Comparison of ENCODE assay signal across 8 mouse cellular contexts in the genomic region with DNA sequence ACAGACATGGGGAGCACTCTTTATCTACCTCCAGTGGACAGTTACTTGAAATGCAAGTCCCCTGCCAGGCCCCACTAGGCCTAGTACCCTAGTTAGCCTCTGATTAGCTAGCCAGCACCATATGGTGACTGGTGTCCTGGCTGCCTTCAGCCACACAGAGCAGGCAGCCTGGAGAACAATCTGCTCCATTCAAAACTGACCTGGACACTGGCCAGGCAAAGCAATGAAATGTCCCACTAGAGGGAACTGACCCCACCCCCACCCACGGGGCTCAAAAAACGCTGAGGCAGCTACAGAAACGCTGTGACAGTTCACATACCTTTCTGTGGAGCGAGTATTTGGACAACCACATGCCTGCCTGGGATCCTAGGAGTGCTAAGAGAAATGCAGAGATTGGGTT. TPM values are rescaled to one million over a fixed set of nuclear protein-coding genes. Genes with fewer than 3 reads are reported as not detected.
DNase-seq lines count a peak whose midpoint lies in the region; ATAC-seq and TF ChIP-seq lines count a peak whose summit lies in the region.

No protein-coding gene starts in this region.

- dilution Hi-C loops in CH12.LX (cut with MboI; ENCODE audit: extremely low pct_ligation_motif_present, extremely low pct_unique_long_range_greater_than_20kb, low sequenced_read_pairs): no loop called here

- DNase-seq in adrenal gland, postnatal 14 days: peak; percentile 52
- DNase-seq in adrenal gland, adult 2 months: no peak
- DNase-seq in CH12.LX (ENCODE audit: extremely low read depth): no peak
- DNase-seq in forebrain, embryonic 10.5 days (ENCODE audit: extremely low spot score, low spot score): no peak
- DNase-seq in mesoderm, embryonic 11.5 days (ENCODE audit: low read depth, low spot score): peak; percentile 65
- DNase-seq in thymus, postnatal 10 days (ENCODE audit: low spot score in 2 of 2): no peak
- DNase-seq in thymus, postnatal 36 days: no peak

- TF ChIP-seq CTCF in CH12.LX (conservative IDR thresholded peaks at IDR 0.05 in 1 of 2, IDR thresholded peaks at IDR 0.05 in 1 of 2; ENCODE audit: low read depth in 2 of 2, low read length in 2 of 2): peak in 1 of 2 experiments; percentile 18; a peak in 1 of 4 replicates
- 0 out of 2 replicates have a peak, but pooled peaks have one; percentile 3 for TF ChIP-seq CTCF in intestine, postnatal 0 days (IDR thresholded peaks at IDR 0.05; ENCODE audit: low read depth)

- peaks cover 0 to 55% of the 10 kb centered on the region in 2 experiments for H3K36me3 ChIP-seq in CH12.LX (replicated peaks in 1 of 2; ENCODE audit: control insufficient read depth in 1 of 2, insufficient read depth in 1 of 2, low read length in 1 of 2)
- peaks cover 6% of the 10 kb centered on the region for H3K36me3 ChIP-seq in forebrain, embryonic 10.5 days (replicated peaks)
- H3K36me3 ChIP-seq in intestine, postnatal 0 days (ENCODE audit: control insufficient read depth, insufficient read depth): no peaks in the 10 kb centered on the region

- H3K27me3 ChIP-seq in CH12.LX (replicated peaks): no peaks in the 10 kb centered on the region
- H3K27me3 ChIP-seq in forebrain, embryonic 10.5 days (ENCODE audit: poor library complexity, severe bottlenecking): peaks cover 27% of the 10 kb centered on the region
- peaks cover 15% of the 10 kb centered on the region for H3K27me3 ChIP-seq in intestine, postnatal 0 days (replicated peaks; ENCODE audit: control insufficient read depth, insufficient read depth, low read length)

- no peak overlapping the region for H3K9ac ChIP-seq in CH12.LX (ENCODE audit: insufficient read depth, low read depth)
- no peak overlapping the region for H3K9ac ChIP-seq in intestine, postnatal 0 days (ENCODE audit: low read depth, low read length)

- in situ Hi-C loops in CH12.LX (cut with MboI; ENCODE audit: low pct_ligation_motif_present, low pct_unique_long_range_greater_than_20kb, low sequenced_read_pairs): no loop called here

- no peak overlapping the region for H3K4me3 ChIP-seq in CH12.LX (replicated peaks in 1 of 3; ENCODE audit: low read depth in 2 of 3, low read length in 2 of 3, poor library complexity in 1 of 3)
- no peak overlapping the region for H3K4me3 ChIP-seq in forebrain, embryonic 10.5 days
- H3K4me3 ChIP-seq in intestine, postnatal 0 days (ENCODE audit: low read depth, low read length): no peak overlapping the region

- H3K27ac ChIP-seq in CH12.LX (ENCODE audit: insufficient read depth, low read depth): peak overlapping the region; percentile 78; the same call in 1 of the 2 replicates
- peak overlapping the region; percentile 86 for H3K27ac ChIP-seq in forebrain, embryonic 10.5 days
- H3K27ac ChIP-seq in intestine, postnatal 0 days (ENCODE audit: low read depth, low read length): no peak overlapping the region

- H3K79me2 ChIP-seq in CH12.LX (replicated peaks; ENCODE audit: control insufficient read depth, extremely low read depth, insufficient read depth, poor library complexity, severe bottlenecking): no peaks in the 10 kb centered on the region

- no peak for TF ChIP-seq EP300 in CH12.LX (IDR thresholded peaks at IDR 0.05; ENCODE audit: low read length)

- no peak for ATAC-seq in intestine, postnatal 0 days

- peaks cover 20 to 81% of the 10 kb centered on the region in 2 experiments for H3K4me1 ChIP-seq in CH12.LX (ENCODE audit: control insufficient read depth in 1 of 2, insufficient read depth in 2 of 2)
- H3K4me1 ChIP-seq in forebrain, embryonic 10.5 days: peaks cover 51% of the 10 kb centered on the region
- no peaks in the 10 kb centered on the region for H3K4me1 ChIP-seq in intestine, postnatal 0 days (replicated peaks; ENCODE audit: control insufficient read depth, insufficient read depth, low read length)

- no peak for TF ChIP-seq POLR2A in CH12.LX (IDR thresholded peaks at IDR 0.05; ENCODE audit: low read depth, low read length)

- H3K9me3 ChIP-seq in CH12.LX (replicated peaks; ENCODE audit: low read length): peaks cover 6% of the 10 kb centered on the region
- no peaks in the 10 kb centered on the region for H3K9me3 ChIP-seq in forebrain, embryonic 10.5 days
- H3K9me3 ChIP-seq in intestine, postnatal 0 days (ENCODE audit: control insufficient read depth): no peaks in the 10 kb centered on the region

- no peak; the same call in 1 of the 2 replicates for TF ChIP-seq RAD21 in CH12.LX (IDR thresholded peaks at IDR 0.05; ENCODE audit: low read depth, low read length)

- 55% methylated on average over 4 of the region's 4 CpGs for WGBS in forebrain, embryonic 10.5 days
- 30% methylated on average over 4 of the region's 4 CpGs for WGBS in intestine, postnatal 0 days

- no peak overlapping the region for H3K4me2 ChIP-seq in CH12.LX (ENCODE audit: insufficient read depth, low read depth, poor library complexity, severe bottlenecking)
- no peak overlapping the region for H3K4me2 ChIP-seq in intestine, postnatal 0 days (replicated peaks; ENCODE audit: low read depth)

TF ChIP-seq in CH12.LX, 34 proteins besides CTCF, POLR2A, EP300 and RAD21:
- TF ChIP-seq MAFK (IDR thresholded peaks at IDR 0.05; ENCODE audit: insufficient replicate concordance, low read length): 0 out of 2 replicates have a peak, but pooled peaks have one; percentile 12
- TF ChIP-seq SMC3 (IDR thresholded peaks at IDR 0.05; ENCODE audit: low read depth, low read length): peak; percentile 19; the same call in 1 of the 2 replicates
- TF ChIP-seq TCF12 (IDR thresholded peaks at IDR 0.05; ENCODE audit: low read depth, low read length): no peak
- no peak for TF ChIP-seq PAX5 (IDR thresholded peaks at IDR 0.05; ENCODE audit: low read length)

RNA-seq across cellular contexts. Expression of a gene that starts 24.0 kb away (rescaled TPM):
- 2.0 and 5.4 TPM in 2 replicates for total RNA-seq in adrenal gland, postnatal 14 days (2021)
- total RNA-seq in adrenal gland, adult 2 months (2021): under 1 TPM; 0.37 to 0.79 TPM
- polyA plus RNA-seq in adrenal gland, adult 2 months (2012; rRNA removed): 1.7 TPM in 2 replicates
- total RNA-seq in CH12.LX (2012; rRNA removed) (4.4 and 5.2 TPM in 2 replicates), CH12.LX (2014; rRNA removed) (7.4 and 7.5 TPM in 2 replicates)
- 11.0 and 12.2 TPM in 2 replicates for polyA plus RNA-seq in CH12.LX (2012; ENCODE audit: insufficient read length, low read depth)
- 2.1 and 2.4 TPM in 2 replicates for polyA plus RNA-seq in forebrain, embryonic 10.5 days (2016; fragmentation: Nextera tagmentation; extraction: Ambion mirVana)
- 0.27 and 0.29 TPM in 2 replicates for polyA plus RNA-seq in intestine, postnatal 0 days (2015; fragmentation: Nextera tagmentation; extraction: Ambion mirVana)

Comparison
In these comparisons a context has a peak if more than half of its experiments do, and no peak if none do; other contexts are left out.
1. DNase-seq: peak in adrenal gland, postnatal 14 days (single experiment) and mesoderm, embryonic 11.5 days (single experiment); none in adrenal gland, adult 2 months (single experiment), CH12.LX (single experiment), forebrain, embryonic 10.5 days (single experiment), thymus, postnatal 10 days (0 of 2) and thymus, postnatal 36 days (0 of 2).